Mouse (Mus musculus) forebrain, embryonic 14.5 days (tissue): ENCODE data around the gene Bpifb1. TPM values are rescaled to one million over a fixed set of nuclear protein-coding genes. Genes with fewer than 3 reads are reported as not detected.

Experiments used
- ATAC-seq: fragments of 200-750 bp; cut with Nextera tagmentation; 2 replicates; pipeline ENCODE4 v1.8.0; 2017; ENCODE audit warnings: mild to moderate bottlenecking, moderate library complexity
- DNase-seq: peaks from one replicate; pipeline ENCODE4 v3.0.0-alpha.2; 2015; ENCODE audit warnings: low spot score
- H3K27ac ChIP-seq: fragments of 300-500 bp; sonication (generic); 2 replicates; pipeline ENCODE4 v1.5.1; 2014; ENCODE audit warnings: low read depth, mild to moderate bottlenecking, control low read depth, low read length, moderate library complexity
- H3K27me3 ChIP-seq: fragments of 300-500 bp; sonication (generic); replicated peaks from 2 replicates; pipeline ENCODE4 v1.6.1; 2014; ENCODE audit warnings: low read length, control low read depth, mixed read lengths; ENCODE audit not compliant: control insufficient read depth, insufficient read depth
- H3K36me3 ChIP-seq: fragments of 300-500 bp; sonication (generic); 2 replicates; pipeline ENCODE4 v1.6.1; 2014; ENCODE audit warnings: low read length, control low read depth; ENCODE audit not compliant: control insufficient read depth, insufficient read depth
- H3K4me1 ChIP-seq: fragments of 300-500 bp; sonication (generic); 2 replicates; pipeline ENCODE4 v1.6.1; 2014; ENCODE audit warnings: antibody characterized with exemption, low read length, control low read depth; ENCODE audit not compliant: control insufficient read depth, insufficient read depth
- H3K4me2 ChIP-seq: fragments of 300-500 bp; sonication (generic); 2 replicates; pipeline ENCODE4 v1.6.1; 2014; ENCODE audit warnings: mild to moderate bottlenecking, control low read depth, low read length
- H3K4me3 ChIP-seq: fragments of 300-500 bp; sonication (generic); 2 replicates; pipeline ENCODE4 v1.5.1; 2014; ENCODE audit warnings: low read depth, low read length, control low read depth
- H3K9ac ChIP-seq: fragments of 300-500 bp; sonication (generic); 2 replicates; pipeline ENCODE4 v1.6.1; 2014; ENCODE audit warnings: mild to moderate bottlenecking, low read length, control low read depth, moderate library complexity
- H3K9me3 ChIP-seq: fragments of 300-500 bp; sonication (generic); replicated peaks from 2 replicates; pipeline ENCODE4 v1.6.1; 2016; ENCODE audit warnings: low read length, control low read depth, mixed read lengths; ENCODE audit not compliant: control insufficient read depth
- WGBS: fragments of 180-500 bp; shearing (Covaris S2); extraction: QIAGEN DNeasy Blood & Tissue Kit; methylation state at CpG from one replicate; pipeline ENCODE4 v1.1.7; 2014; 5-methylcytosine and 5-hydroxymethylcytosine counted together
- polyA plus RNA-seq: library from polyadenylated mRNA; unstranded; fragments of >200 nt; fragmentation: Nextera tagmentation; extraction: Ambion mirVana; gene quantifications from 2 replicates; pipeline ENCODE4 v1.2.1, GENCODE M21; 2014

The Bpifb1 gene
- polyA plus RNA-seq, 1 experiment from 2014 or later, result 0.28 TPM

GRCm38 (mm10) chr2:154193994-154194504 is 3.4 kb downstream of the Bpifb1 start:
- DNase-seq (no peak), ATAC-seq (no peak)
- H3K27me3 ChIP-seq, result no peaks in the 10 kb centered on the region
- no peak overlapping the region for H3K27ac ChIP-seq
- no peaks in the 10 kb centered on the region for H3K36me3 ChIP-seq
- 64% methylated on average over 5 of the region's 5 CpGs for WGBS
- H3K4me3 ChIP-seq, result no peak overlapping the region
- H3K9ac ChIP-seq, result no peak overlapping the region
- H3K4me2 ChIP-seq, result no peak overlapping the region
- no peaks in the 10 kb centered on the region for H3K9me3 ChIP-seq
- no peaks in the 10 kb centered on the region for H3K4me1 ChIP-seq

GRCm38 (mm10) chr2:154197036-154197435 is 6.4 kb downstream of the Bpifb1 start:
- Histone ChIP-seq H3K9me3 (no peaks in the 10 kb centered on the region), H3K27ac (no peak overlapping the region), H3K36me3 (no peaks in the 10 kb centered on the region), H3K4me1 (no peaks in the 10 kb centered on the region), H3K9ac (no peak overlapping the region), H3K4me3 (no peak overlapping the region), H3K4me2 (no peak overlapping the region), H3K27me3 (no peaks in the 10 kb centered on the region)
- WGBS, result 90% methylated on average over 9 of the region's 9 CpGs
- ATAC-seq (no peak), DNase-seq (no peak)

GRCm38 (mm10) chr2:154204630-154205029 is 14.0 kb downstream of the Bpifb1 start:
- Histone ChIP-seq H3K9ac (no peak overlapping the region), H3K4me2 (no peak overlapping the region), H3K36me3 (no peaks in the 10 kb centered on the region), H3K27me3 (no peaks in the 10 kb centered on the region), H3K4me1 (no peaks in the 10 kb centered on the region), H3K27ac (no peak overlapping the region), H3K4me3 (no peak overlapping the region), H3K9me3 (no peaks in the 10 kb centered on the region)
- no peak for ATAC-seq
- WGBS, result 99% methylated on average over 4 of the region's 4 CpGs
- no peak for DNase-seq

- Histone ChIP-seq H3K4me3 (no peak overlapping the region), H3K27me3 (no peaks in the 10 kb centered on the region), H3K27ac (no peak overlapping the region), H3K4me1 (no peaks in the 10 kb centered on the region), H3K4me2 (no peak overlapping the region), H3K9me3 (no peaks in the 10 kb centered on the region), H3K36me3 (no peaks in the 10 kb centered on the region), H3K9ac (no peak overlapping the region)
- DNase-seq (no peak), ATAC-seq (no peak)
- 61% methylated on average over 7 of the region's 7 CpGs for WGBS
Measured at GRCm38 (mm10) chr2:154206908-154207307, 16.3 kb downstream of the Bpifb1 start.

- Histone ChIP-seq H3K27me3 (no peaks in the 10 kb centered on the region), H3K4me2 (no peak overlapping the region), H3K36me3 (no peaks in the 10 kb centered on the region), H3K9ac (no peak overlapping the region), H3K9me3 (no peaks in the 10 kb centered on the region), H3K4me3 (no peak overlapping the region), H3K27ac (no peak overlapping the region), H3K4me1 (no peaks in the 10 kb centered on the region)
- peak; percentile 65 for DNase-seq
- WGBS, result 23% methylated on average over 3 of the region's 3 CpGs
- no peak for ATAC-seq
Measured at GRCm38 (mm10) chr2:154209112-154209511, 18.5 kb downstream of the Bpifb1 start.

- Histone ChIP-seq H3K27me3 (no peaks in the 10 kb centered on the region), H3K9ac (no peak overlapping the region), H3K9me3 (no peaks in the 10 kb centered on the region), H3K4me1 (no peaks in the 10 kb centered on the region), H3K27ac (no peak overlapping the region), H3K4me2 (no peak overlapping the region), H3K36me3 (no peaks in the 10 kb centered on the region), H3K4me3 (no peak overlapping the region)
- DNase-seq (peak; percentile 32), ATAC-seq (no peak)
- 38% methylated on average over 1 of the region's 1 CpGs for WGBS
Measured at GRCm38 (mm10) chr2:154211121-154211520, 20.5 kb downstream of the Bpifb1 start.

GRCm38 (mm10) chr2:154211881-154212280 is 21.3 kb downstream of the Bpifb1 start:
- WGBS, result 95% methylated on average over 4 of the region's 4 CpGs
- ATAC-seq (no peak), DNase-seq (no peak)
- Histone ChIP-seq H3K9me3 (no peaks in the 10 kb centered on the region), H3K4me1 (no peaks in the 10 kb centered on the region), H3K4me3 (no peak overlapping the region), H3K36me3 (no peaks in the 10 kb centered on the region), H3K27me3 (no peaks in the 10 kb centered on the region), H3K9ac (no peak overlapping the region), H3K27ac (no peak overlapping the region), H3K4me2 (no peak overlapping the region)

- no peaks in the 10 kb centered on the region for H3K36me3 ChIP-seq
- 17% methylated on average over 5 of the region's 5 CpGs for WGBS
- H3K4me1 ChIP-seq, result no peaks in the 10 kb centered on the region
- H3K27me3 ChIP-seq, result no peaks in the 10 kb centered on the region
- no peak overlapping the region for H3K4me2 ChIP-seq
- H3K9ac ChIP-seq, result no peak overlapping the region
- ATAC-seq, result no peak
- no peaks in the 10 kb centered on the region for H3K9me3 ChIP-seq
- DNase-seq, result peak; percentile 76
- H3K4me3 ChIP-seq, result no peak overlapping the region
- no peak overlapping the region for H3K27ac ChIP-seq
Measured at GRCm38 (mm10) chr2:154215191-154215590, 24.6 kb downstream of the Bpifb1 start.

- 82% methylated on average over 5 of the region's 5 CpGs for WGBS
- no peak for ATAC-seq
- Histone ChIP-seq H3K4me1 (peaks cover 9% of the 10 kb centered on the region), H3K9ac (no peak overlapping the region), H3K27ac (no peak overlapping the region), H3K9me3 (no peaks in the 10 kb centered on the region), H3K36me3 (no peaks in the 10 kb centered on the region), H3K27me3 (no peaks in the 10 kb centered on the region), H3K4me2 (no peak overlapping the region), H3K4me3 (no peak overlapping the region)
- DNase-seq, result no peak
Measured at GRCm38 (mm10) chr2:154219950-154220349, 29.3 kb downstream of the Bpifb1 start.
